Mouse (Mus musculus) limb, embryonic 10.5 days (tissue): ENCODE measurements around the gene H2-Ab1. TPM values are rescaled to one million over a fixed set of nuclear protein-coding genes. Genes with fewer than 3 reads are reported as not detected.

Experiments
- DNase-seq: peaks from one replicate; pipeline ENCODE4 v3.0.0-alpha.2; 2017; ENCODE audit warnings: low spot score
- H3K27ac ChIP-seq: fragments of 300-500 bp; sonication (generic); 2 replicates; pipeline ENCODE4 v1.5.1; 2016; ENCODE audit warnings: mild to moderate bottlenecking
- H3K27me3 ChIP-seq: fragments of 300-500 bp; sonication (generic); 2 replicates; pipeline ENCODE4 v1.6.1; 2016; ENCODE audit warnings: low read depth, mild to moderate bottlenecking; ENCODE audit not compliant: poor library complexity, severe bottlenecking
- H3K36me3 ChIP-seq: fragments of 300-500 bp; sonication (generic); 2 replicates; pipeline ENCODE4 v1.6.1; 2016; ENCODE audit warnings: mild to moderate bottlenecking, moderate library complexity
- H3K4me1 ChIP-seq: fragments of 300-500 bp; sonication (generic); 2 replicates; pipeline ENCODE4 v1.6.1; 2016
- H3K4me3 ChIP-seq: fragments of 300-500 bp; sonication (generic); 2 replicates; pipeline ENCODE4 v1.5.1; 2016; ENCODE audit warnings: mild to moderate bottlenecking, moderate library complexity
- H3K9me3 ChIP-seq: fragments of 300-500 bp; sonication (generic); replicated peaks from 2 replicates; pipeline ENCODE4 v1.6.1; 2016; ENCODE audit warnings: mild to moderate bottlenecking
- WGBS: fragments of 180-500 bp; shearing (Covaris S2); methylation state at CpG from one replicate; pipeline ENCODE4 v1.1.7; 2016; 5-methylcytosine and 5-hydroxymethylcytosine counted together
- polyA plus RNA-seq: library from polyadenylated mRNA; unstranded; fragments of >200 nt; fragmentation: Nextera tagmentation; extraction: Ambion mirVana; gene quantifications from 2 replicates; pipeline ENCODE4 v1.2.1, GENCODE M21; 2016

Gene H2-Ab1
- polyA plus RNA-seq, 1 experiment from 2014 or later, result 6.7 TPM

DNA sequence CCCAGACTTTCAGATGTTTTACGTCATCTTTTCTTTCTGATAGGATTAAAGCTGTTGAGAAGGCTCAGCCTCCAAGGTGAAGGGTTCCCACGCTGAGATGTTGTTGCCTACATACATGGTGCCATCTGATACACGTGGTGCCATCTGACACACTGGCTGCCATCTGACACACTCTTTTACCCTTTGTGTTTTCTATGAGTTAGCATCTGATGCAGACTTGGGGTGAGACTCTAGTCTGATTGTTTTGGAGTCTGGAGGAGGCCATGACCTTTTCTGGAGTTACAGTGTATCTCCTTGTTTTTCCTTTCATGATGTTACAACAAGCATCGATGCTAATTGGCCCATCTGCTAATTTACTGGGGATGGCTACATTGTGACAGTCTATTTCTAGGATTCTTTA is 12.8 kb upstream of the H2-Ab1 start:
- H3K27ac ChIP-seq, result no peak overlapping the region
- no peaks in the 10 kb centered on the region for H3K27me3 ChIP-seq
- H3K9me3 ChIP-seq, result no peaks in the 10 kb centered on the region
- DNase-seq, result no peak
- 82% methylated on average over 4 of the region's 4 CpGs for WGBS
- no peaks in the 10 kb centered on the region for H3K36me3 ChIP-seq
- H3K4me1 ChIP-seq, result no peaks in the 10 kb centered on the region
- H3K4me3 ChIP-seq, result no peak overlapping the region

DNA sequence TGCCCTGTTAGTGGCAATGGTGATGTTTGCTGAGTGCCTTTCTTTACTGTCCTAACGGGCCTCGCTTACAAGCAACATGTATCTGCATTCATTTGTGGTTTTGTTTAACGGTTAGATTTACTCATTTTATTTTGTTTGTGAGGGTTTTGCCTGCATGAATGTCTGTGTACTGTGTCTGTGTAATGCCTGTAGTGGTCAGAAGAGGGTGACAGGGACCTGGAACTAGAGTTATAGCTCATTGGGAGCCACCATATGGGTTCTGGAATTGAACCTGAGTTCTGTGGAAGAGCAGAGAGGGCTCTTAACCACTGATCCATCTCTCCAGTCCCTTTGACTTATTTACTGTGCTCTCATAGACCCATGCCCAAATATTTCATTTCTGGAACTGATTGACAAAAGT is 10.4 kb upstream of the H2-Ab1 start:
- no peaks in the 10 kb centered on the region for H3K36me3 ChIP-seq
- no peaks in the 10 kb centered on the region for H3K9me3 ChIP-seq
- H3K27ac ChIP-seq, result no peak overlapping the region
- DNase-seq, result no peak
- WGBS, result 85% methylated on average over 3 of the region's 3 CpGs
- H3K4me1 ChIP-seq, result no peaks in the 10 kb centered on the region
- H3K27me3 ChIP-seq, result no peaks in the 10 kb centered on the region
- no peak overlapping the region for H3K4me3 ChIP-seq

DNA sequence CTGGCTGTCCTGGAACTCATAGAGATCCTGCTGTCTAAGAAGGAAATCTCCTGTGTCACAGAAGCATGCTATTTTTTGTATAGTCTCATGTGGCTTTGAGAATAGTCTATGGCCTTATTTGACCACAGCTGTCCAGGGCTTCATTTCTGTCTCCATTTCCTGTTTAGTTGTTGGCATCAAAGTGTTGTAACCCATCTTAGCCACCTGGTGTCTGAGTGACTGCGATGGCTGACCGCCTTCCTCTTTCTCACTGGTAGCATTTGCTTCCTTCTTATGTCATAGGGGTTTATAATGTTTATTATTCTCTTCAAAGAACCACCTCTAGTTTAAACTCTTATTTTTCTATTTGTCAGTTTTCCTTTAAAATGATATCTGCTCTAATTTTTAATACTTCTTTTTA is 8.7 kb upstream of the H2-Ab1 start:
- Histone ChIP-seq H3K4me3 (no peak overlapping the region), H3K27me3 (no peaks in the 10 kb centered on the region), H3K36me3 (no peaks in the 10 kb centered on the region), H3K27ac (no peak overlapping the region), H3K9me3 (no peaks in the 10 kb centered on the region), H3K4me1 (no peaks in the 10 kb centered on the region)
- no peak for DNase-seq
- WGBS, result 74% methylated on average over 2 of the region's 2 CpGs

DNA sequence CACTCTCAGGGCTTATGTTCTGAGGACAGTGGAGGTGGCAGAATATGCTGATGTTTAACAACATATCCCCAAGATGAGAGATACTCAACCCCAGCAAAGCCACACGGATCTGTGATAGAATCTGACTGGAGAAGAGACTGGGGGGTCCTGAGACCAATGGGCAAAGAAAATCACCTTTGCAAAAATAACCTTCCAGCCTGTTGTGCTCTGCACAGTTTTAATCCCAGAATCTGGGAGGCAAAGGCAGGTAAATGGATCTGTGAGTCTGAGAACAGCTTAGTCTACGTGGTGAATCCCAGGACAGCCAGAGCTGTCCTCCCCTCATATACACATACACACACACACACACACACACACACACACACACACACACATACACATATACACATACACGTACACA is 8.1 kb upstream of the H2-Ab1 start:
- WGBS, result 52% methylated on average over 3 of the region's 3 CpGs
- no peaks in the 10 kb centered on the region for H3K9me3 ChIP-seq
- H3K36me3 ChIP-seq, result no peaks in the 10 kb centered on the region
- DNase-seq, result no peak
- no peaks in the 10 kb centered on the region for H3K4me1 ChIP-seq
- H3K27ac ChIP-seq, result no peak overlapping the region
- no peaks in the 10 kb centered on the region for H3K27me3 ChIP-seq
- H3K4me3 ChIP-seq, result no peak overlapping the region

DNA sequence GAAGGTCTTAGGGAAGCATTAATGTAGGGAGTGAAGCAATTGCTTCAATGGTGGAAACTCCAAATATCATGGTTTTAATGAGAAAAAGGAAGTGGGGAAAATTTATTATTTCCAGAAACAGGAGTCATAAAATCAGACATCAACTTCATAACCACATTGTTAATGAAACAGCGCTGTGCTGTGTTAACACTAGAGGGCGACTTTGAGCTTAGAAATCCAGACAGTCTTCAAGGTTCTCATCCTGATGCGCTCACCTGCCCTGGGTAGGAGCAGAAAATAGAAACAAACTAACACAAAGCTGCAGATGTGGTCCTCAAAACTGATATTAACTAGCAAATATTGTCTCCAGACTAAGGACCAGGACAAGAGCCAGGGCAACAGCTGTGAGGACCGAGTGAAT is 7.6 kb upstream of the H2-Ab1 start:
- H3K9me3 ChIP-seq, result no peaks in the 10 kb centered on the region
- WGBS, result 22% methylated on average over 4 of the region's 4 CpGs
- no peak overlapping the region for H3K27ac ChIP-seq
- H3K4me1 ChIP-seq, result no peaks in the 10 kb centered on the region
- no peaks in the 10 kb centered on the region for H3K36me3 ChIP-seq
- H3K4me3 ChIP-seq, result no peak overlapping the region
- DNase-seq, result peak; percentile 46
- H3K27me3 ChIP-seq, result no peaks in the 10 kb centered on the region

DNA sequence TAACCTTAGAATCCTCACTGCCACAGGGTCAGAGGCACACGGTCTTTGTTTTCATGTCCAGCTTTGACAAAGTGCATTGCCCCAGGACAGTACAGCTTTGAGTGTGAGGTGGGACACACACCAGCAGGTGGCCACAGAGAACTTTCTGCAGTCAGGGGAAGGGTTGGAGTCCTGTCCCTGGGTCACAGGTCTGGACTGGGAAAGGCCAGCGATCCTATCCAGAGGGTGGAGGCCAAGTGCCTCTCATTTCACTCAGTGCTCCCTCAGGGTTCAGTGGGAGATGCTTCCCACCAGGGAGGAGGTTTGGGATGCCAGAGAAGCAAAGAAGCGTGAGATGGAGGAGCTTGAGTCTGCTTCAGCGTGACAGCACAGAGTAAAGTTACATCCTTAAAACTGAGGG is 5.8 kb upstream of the H2-Ab1 start:
- WGBS, result 61% methylated on average over 4 of the region's 4 CpGs
- Histone ChIP-seq H3K9me3 (no peaks in the 10 kb centered on the region), H3K4me3 (no peak overlapping the region), H3K36me3 (no peaks in the 10 kb centered on the region), H3K4me1 (no peaks in the 10 kb centered on the region), H3K27me3 (no peaks in the 10 kb centered on the region), H3K27ac (no peak overlapping the region)
- DNase-seq, result no peak

DNA sequence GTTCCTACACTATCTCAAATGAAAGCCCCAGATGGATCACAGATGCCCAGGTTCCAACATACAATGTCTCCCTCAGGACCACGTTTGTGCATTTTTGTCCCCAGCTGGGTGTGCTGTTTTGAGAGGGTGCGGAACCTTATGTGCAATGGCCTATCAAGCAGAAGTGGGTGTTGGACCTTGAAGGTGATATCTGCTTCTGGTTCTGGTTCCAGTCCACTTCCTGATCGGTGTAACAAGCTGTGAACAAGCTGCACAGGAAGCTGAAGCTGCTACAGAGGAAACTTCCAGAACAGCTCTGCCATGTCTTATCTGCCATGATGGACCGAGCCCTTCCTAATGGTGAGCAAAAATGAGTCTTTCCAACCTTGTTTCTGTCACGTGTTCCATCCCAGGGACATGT is 988 bp upstream of the H2-Ab1 start:
- no peak for DNase-seq
- peaks cover 5% of the 10 kb centered on the region; the same call in 1 of the 2 replicates for H3K27me3 ChIP-seq
- no peaks in the 10 kb centered on the region for H3K4me1 ChIP-seq
- WGBS, result 88% methylated on average over 5 of the region's 5 CpGs
- no peak overlapping the region for H3K27ac ChIP-seq
- no peaks in the 10 kb centered on the region for H3K36me3 ChIP-seq
- no peak overlapping the region for H3K4me3 ChIP-seq
- no peaks in the 10 kb centered on the region for H3K9me3 ChIP-seq

DNA sequence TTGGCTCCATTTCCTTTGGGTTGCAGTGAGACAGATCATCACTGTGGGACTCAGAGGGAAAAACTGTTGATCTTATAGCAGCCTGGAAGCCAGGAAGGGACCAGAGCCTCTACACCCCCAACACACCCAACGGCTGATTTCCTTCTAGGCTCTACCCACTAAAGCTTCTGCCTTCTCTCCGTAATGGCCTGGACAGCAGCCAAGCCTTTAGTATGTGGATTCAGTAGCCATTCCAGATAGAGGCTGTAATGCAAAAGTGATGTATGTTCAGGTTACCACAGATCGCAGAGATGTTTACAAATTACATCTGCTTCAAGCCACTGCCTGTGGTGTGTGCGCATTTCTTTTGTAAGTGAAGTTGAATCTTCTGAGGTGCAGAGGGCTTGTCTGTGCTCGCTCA is 3.1 kb downstream of the H2-Ab1 start:
- Histone ChIP-seq H3K27ac (no peak overlapping the region), H3K4me3 (no peak overlapping the region), H3K9me3 (no peaks in the 10 kb centered on the region), H3K4me1 (peaks cover 22% of the 10 kb centered on the region), H3K36me3 (no peaks in the 10 kb centered on the region), H3K27me3 (peaks cover 39% of the 10 kb centered on the region)
- WGBS, result 86% methylated on average over 5 of the region's 5 CpGs
- DNase-seq, result no peak

DNA sequence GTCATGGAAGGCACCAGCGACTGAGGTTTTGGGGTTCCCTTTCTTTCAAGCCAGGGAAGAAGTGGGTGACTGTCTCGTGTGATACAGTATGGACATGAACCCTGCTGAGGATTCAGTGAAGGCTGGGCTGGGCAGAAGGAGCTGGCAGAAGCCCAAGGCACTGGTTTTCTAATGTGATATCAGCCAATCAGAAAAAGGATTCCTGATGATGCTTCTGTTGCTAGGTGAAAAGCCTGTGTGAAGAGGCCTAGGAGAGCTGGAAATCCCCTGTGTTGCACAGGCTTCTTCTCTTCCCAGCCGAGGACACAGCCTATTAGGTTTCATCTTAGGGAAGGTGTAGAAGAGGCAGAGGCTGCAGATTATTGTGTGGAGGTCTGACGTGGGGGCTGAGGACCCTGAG is 4.0 kb downstream of the H2-Ab1 start:
- WGBS, result 42% methylated on average over 4 of the region's 4 CpGs
- Histone ChIP-seq H3K36me3 (no peaks in the 10 kb centered on the region), H3K4me3 (no peak overlapping the region), H3K9me3 (no peaks in the 10 kb centered on the region), H3K27me3 (peaks cover 40% of the 10 kb centered on the region), H3K27ac (no peak overlapping the region), H3K4me1 (peaks cover 22% of the 10 kb centered on the region)
- DNase-seq, result no peak

DNA sequence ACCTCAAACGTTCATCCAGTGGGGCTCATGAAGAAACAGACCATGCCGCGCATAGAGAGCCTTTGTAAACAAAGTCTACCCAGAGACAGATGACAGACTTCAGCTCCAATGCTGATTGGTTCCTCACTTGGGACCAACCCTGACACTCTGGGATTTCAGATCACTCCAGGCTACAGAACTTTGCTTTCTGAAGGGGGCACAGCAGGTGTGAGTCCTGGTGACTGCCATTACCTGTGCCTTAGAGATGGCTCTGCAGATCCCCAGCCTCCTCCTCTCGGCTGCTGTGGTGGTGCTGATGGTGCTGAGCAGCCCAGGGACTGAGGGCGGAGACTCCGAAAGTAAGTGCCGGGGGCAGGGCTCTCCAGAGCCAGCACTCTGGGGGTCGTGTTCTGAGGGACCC is 5.6 kb downstream of the H2-Ab1 start:
- WGBS, result under 1% methylated on average over 8 of the region's 8 CpGs
- H3K4me1 ChIP-seq, result peaks cover 22% of the 10 kb centered on the region
- H3K4me3 ChIP-seq, result peak overlapping the region; percentile 67
- no peaks in the 10 kb centered on the region for H3K36me3 ChIP-seq
- H3K9me3 ChIP-seq, result no peaks in the 10 kb centered on the region
- peaks cover 35% of the 10 kb centered on the region for H3K27me3 ChIP-seq
- DNase-seq, result peak; percentile 76
- H3K27ac ChIP-seq, result 0 out of 2 replicates have a peak overlapping the region, but pooled peaks have one; percentile 6

DNA sequence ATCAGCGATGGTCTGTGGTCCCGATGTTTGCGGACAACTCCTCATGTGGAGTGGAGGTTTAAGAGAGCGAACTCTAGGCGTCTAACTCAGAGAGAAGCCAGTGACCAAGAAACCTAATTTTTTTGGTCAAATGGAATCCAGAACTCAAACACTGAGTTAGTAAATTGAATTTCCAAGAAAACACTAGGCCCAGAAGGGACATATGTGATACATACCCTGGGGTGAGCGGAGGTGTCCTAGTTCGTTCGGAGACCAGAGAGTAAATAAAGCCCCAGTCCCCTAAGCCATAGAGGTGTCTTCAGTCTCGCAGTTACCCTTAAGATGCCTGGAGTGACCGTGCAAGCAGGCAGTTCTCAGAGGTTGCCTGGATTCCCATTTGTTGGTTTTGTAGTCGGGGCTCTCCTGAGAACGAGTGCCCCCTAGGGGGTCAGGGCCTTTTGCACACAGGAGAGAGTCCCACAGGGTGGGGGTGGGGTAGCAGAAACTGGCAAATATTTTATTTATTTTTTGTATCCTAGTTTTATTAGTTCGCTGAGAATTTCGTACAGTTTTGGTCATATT is 6.4 kb downstream of the H2-Ab1 start:
- Histone ChIP-seq H3K4me3 (peak overlapping the region; percentile 67), H3K9me3 (no peaks in the 10 kb centered on the region), H3K4me1 (peaks cover 22% of the 10 kb centered on the region), H3K27me3 (peaks cover 35% of the 10 kb centered on the region), H3K27ac (no peak overlapping the region), H3K36me3 (no peaks in the 10 kb centered on the region)
- WGBS, result 4% methylated on average over 14 of the region's 14 CpGs
- DNase-seq, result peak; percentile 59

DNA sequence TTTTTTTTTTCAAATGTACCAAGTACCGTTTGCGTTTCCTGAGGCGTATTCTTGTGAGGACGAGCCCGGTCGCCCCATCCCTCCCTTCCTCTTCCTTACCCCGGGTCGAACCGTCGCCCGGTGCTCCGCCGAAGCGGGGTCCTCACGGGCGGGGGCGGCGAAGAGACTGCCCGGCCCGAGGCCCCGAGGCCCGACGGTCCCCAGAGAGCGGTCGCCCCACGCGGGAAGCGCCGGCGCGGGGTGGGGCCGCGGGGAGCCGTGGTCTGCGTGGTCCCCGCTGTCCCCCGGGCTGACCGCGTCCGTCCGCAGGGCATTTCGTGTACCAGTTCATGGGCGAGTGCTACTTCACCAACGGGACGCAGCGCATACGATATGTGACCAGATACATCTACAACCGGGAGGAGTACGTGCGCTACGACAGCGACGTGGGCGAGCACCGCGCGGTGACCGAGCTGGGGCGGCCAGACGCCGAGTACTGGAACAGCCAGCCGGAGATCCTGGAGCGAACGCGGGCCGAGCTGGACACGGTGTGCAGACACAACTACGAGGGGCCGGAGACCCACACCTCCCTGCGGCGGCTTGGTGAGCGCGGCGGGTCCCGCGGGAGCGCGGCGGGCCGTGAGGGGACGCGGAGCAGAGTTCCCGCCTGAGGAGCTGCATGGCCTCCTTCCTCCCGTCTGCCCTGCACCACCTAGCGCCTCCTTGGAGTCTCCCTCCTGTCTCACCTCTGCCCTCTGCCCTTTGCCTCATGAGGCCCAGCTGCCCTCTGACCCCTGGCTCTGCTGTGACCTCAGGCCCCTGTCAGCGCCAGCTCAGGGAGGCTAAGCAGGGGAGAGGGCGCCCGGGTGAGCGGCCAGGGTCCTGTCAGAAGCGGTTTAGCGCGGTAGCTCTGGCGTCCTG is 7.2 kb downstream of the H2-Ab1 start:
- peak overlapping the region; percentile 83 for H3K27ac ChIP-seq
- H3K4me1 ChIP-seq, result peaks cover 22% of the 10 kb centered on the region
- H3K4me3 ChIP-seq, result peak overlapping the region; percentile 67
- no peaks in the 10 kb centered on the region for H3K36me3 ChIP-seq
- no peaks in the 10 kb centered on the region for H3K9me3 ChIP-seq
- peaks cover 35% of the 10 kb centered on the region for H3K27me3 ChIP-seq
- under 1% methylated on average over 93 of the region's 93 CpGs for WGBS
- DNase-seq, result peak; percentile 72

DNA sequence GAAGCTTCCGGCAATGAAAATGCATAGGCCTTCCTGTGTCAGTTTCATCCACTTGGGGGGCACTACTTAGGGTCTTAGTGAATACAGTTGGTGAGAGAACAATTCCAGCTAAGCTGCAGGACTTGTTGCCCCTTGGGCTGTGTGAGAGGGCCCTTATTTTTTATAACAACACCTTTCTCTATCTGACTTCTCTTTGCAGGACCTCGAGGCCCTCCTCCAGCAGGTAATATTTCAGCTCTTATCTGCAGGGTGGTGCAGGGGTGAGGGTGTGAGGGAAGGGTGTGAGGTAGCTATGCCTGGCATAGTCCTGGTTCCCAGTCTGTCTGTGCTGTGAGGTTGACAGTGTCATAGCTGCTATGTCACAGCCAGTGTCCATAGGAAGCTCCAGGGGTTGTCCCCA is 10.8 kb downstream of the H2-Ab1 start:
- DNase-seq, result no peak
- 75% methylated on average over 2 of the region's 2 CpGs for WGBS
- Histone ChIP-seq H3K4me3 (no peak overlapping the region), H3K4me1 (peaks cover 20% of the 10 kb centered on the region), H3K9me3 (no peaks in the 10 kb centered on the region), H3K36me3 (no peaks in the 10 kb centered on the region), H3K27ac (no peak overlapping the region), H3K27me3 (peaks cover 22% of the 10 kb centered on the region)
